Mouse (Mus musculus) adrenal gland, postnatal 36 days (tissue): Measurements from ENCODE around the gene Nap1l5. TPM values are rescaled to one million over a fixed set of nuclear protein-coding genes. Genes with fewer than 3 reads are reported as not detected.

Source experiments
- total RNA-seq, 2 experiments: library from RNA; stranded (reverse); gene quantifications; 2 replicates each; pipeline ENCODE4 v1.2.3; 2021

Nap1l5 gene
- total RNA-seq, 2 experiments from 2014 or later, result 23.2 to 29.1 TPM

Other genes starting within 250 kb of the Nap1l5 start
- 10 to 100 TPM; 13.3 to 23.7 TPM for gene Herc3, start 75.6 kb downstream of the Nap1l5 start, total RNA-seq
- gene Fam13a, start 117.5 kb upstream of the Nap1l5 start, total RNA-seq, result 100 to 1,000 TPM in 1 of 2 experiments, 10 to 100 TPM in 1; 99.4 to 103 TPM